Mouse (Mus musculus) heart, adult 2 months (tissue): ENCODE measurements around the gene Rccd1.

Source experiments
- CTCF ChIP-seq: fragments of 200-600 bp; IDR thresholded peaks from 2 replicates; pipeline ENCODE4 v1.8.1; 2022; ENCODE audit warnings: antibody characterized with exemption, mild to moderate bottlenecking, moderate library complexity
- POLR2A ChIP-seq: fragments of 200-500 bp; IDR thresholded peaks from 2 replicates; pipeline ENCODE4 v1.6.1; 2011; ENCODE audit warnings: mild to moderate bottlenecking, low read depth, low read length, control low read depth; ENCODE audit not compliant: insufficient read depth

DNA sequence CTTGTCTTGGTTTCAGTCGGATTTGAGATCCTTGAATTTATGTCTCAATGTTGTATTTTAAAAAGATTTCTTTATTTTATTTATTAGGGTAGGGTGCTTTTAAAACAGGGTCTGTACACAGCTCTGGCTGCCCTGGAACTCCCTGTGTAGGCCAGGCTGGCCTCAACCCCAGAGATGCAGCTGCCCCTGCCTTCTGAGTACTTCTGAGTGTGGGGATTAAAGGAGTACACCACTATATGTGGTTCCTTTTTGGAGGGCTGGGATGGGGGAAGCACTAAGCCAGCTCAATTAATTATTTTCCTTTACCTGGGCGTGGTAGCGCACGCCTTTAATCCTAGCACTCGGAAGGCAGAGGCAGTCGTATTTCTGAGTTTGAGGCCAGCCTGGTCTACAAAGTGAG lies 27.8 kb downstream of the Rccd1 start:
- TF ChIP-seq CTCF (no peak), POLR2A (no peak)
